Mouse (Mus musculus) right cerebral cortex, postnatal 36 days (tissue): ENCODE results near the gene Hoxa5.

Experiments used
- DNase-seq, 2 experiments: peaks; one replicate each; pipeline ENCODE4 v3.0.0; 2022; ENCODE audit warnings: low spot score in 2 of 2, mixed read lengths in 1 of 2

Hoxa5 gene

GRCm38 (mm10) chr6:52215771-52216535 lies 11.6 kb upstream of the Hoxa5 start:
- no peak for DNase-seq

- DNase-seq = no peak
These were observed 10.7 kb upstream of the Hoxa5 start for GRCm38 (mm10) chr6:52215070-52215469.

GRCm38 (mm10) chr6:52214271-52214670 lies 9.9 kb upstream of the Hoxa5 start:
- DNase-seq = no peak

- DNase-seq = no peak
These were observed 9.0 kb upstream of the Hoxa5 start, which contains the start of the genes Hoxa3 and Gm28308 for GRCm38 (mm10) chr6:52213119-52213986. Gene Hoxa3 (minus strand): TSS chr6:52213336. Gene Gm28308 (minus strand): TSS chr6:52213339.

- DNase-seq = no peak
These were observed 8.2 kb upstream of the Hoxa5 start for GRCm38 (mm10) chr6:52212556-52213118.

GRCm38 (mm10) chr6:52211961-52212360 lies 7.6 kb upstream of the Hoxa5 start:
- no peak for DNase-seq

GRCm38 (mm10) chr6:52211170-52211935 lies 7.0 kb upstream of the Hoxa5 start:
- peak in 1 of 2 experiments; percentile 37 for DNase-seq

GRCm38 (mm10) chr6:52209685-52210046 lies 5.3 kb upstream of the Hoxa5 start:
- no peak for DNase-seq

GRCm38 (mm10) chr6:52208868-52209684 lies 4.7 kb upstream of the Hoxa5 start:
- DNase-seq = no peak

- DNase-seq = no peak
These were observed 3.9 kb upstream of the Hoxa5 start, which contains the start of gene Hoxa6 for GRCm38 (mm10) chr6:52208072-52208867. Gene Hoxa6 (minus strand): TSS chr6:52208722.

GRCm38 (mm10) chr6:52207684-52207976 lies 3.2 kb upstream of the Hoxa5 start:
- no peak for DNase-seq

GRCm38 (mm10) chr6:52206882-52207683 lies 2.7 kb upstream of the Hoxa5 start:
- no peak for DNase-seq

- no peak for DNase-seq
These were observed 1.5 kb upstream of the Hoxa5 start for GRCm38 (mm10) chr6:52205638-52206621.

- no peak for DNase-seq
These were observed 834 bp upstream of the Hoxa5 start for GRCm38 (mm10) chr6:52205221-52205620.

GRCm38 (mm10) chr6:52203371-52204049 lies 877 bp downstream of the Hoxa5 start:
- DNase-seq = no peak

GRCm38 (mm10) chr6:52203121-52203370 lies 1.3 kb downstream of the Hoxa5 start:
- DNase-seq = no peak

- DNase-seq = no peak
These were observed 1.8 kb downstream of the Hoxa5 start for GRCm38 (mm10) chr6:52202362-52203120.
